Mouse (Mus musculus) spleen, postnatal 10 days (tissue): ENCODE measurements around the gene Enthd1.
"Not testable (repeated sequence)": the region's sequence is repeated elsewhere in the genome, so short reads cannot be mapped to it uniquely, and the experiment has no call there.

Experiments
- DNase-seq, 2 experiments: peaks; one replicate each; pipeline ENCODE4 v3.0.0; 2021 to 2022; ENCODE audit warnings: low spot score in 2 of 2

Gene Enthd1

DNA sequence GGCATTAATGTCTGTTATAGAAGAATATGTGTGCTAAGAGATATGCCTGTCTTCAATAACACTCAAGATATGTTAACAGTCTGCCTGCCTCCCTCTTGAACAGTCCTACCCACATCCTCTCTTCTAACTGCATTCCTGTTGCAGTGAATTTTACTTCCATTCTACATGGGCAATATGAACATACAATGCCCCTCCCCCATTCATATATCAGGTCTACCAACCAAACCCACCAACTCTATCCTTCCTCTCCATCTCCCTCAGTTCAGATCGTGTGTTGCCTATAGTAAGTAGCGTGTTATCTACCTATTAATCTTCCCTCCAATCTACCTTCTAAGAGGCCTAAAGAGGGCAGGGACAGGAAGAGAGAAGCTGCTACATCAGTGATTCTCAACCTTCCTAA, 26.9 kb downstream of the Enthd1 start:
- DNase-seq, result no peak

GRCm38 (mm10) chr15:80536051-80536450, 28.9 kb downstream of the Enthd1 start:
- no peak for DNase-seq

GRCm38 (mm10) chr15:80533274-80533673, 31.7 kb downstream of the Enthd1 start:
- DNase-seq, result no peak

GRCm38 (mm10) chr15:80532281-80533072, 32.5 kb downstream of the Enthd1 start:
- DNase-seq, result peak; percentile 32 to 34

GRCm38 (mm10) chr15:80531026-80531425, 33.9 kb downstream of the Enthd1 start:
- no peak for DNase-seq

GRCm38 (mm10) chr15:80529955-80530869, 34.7 kb downstream of the Enthd1 start:
- no peak for DNase-seq

- no peak for DNase-seq
Observed at GRCm38 (mm10) chr15:80521661-80522388, 43.1 kb downstream of the Enthd1 start.

GRCm38 (mm10) chr15:80519931-80520330, 45.0 kb downstream of the Enthd1 start:
- DNase-seq, result peak in 1 of 2 experiments; percentile 23

DNA sequence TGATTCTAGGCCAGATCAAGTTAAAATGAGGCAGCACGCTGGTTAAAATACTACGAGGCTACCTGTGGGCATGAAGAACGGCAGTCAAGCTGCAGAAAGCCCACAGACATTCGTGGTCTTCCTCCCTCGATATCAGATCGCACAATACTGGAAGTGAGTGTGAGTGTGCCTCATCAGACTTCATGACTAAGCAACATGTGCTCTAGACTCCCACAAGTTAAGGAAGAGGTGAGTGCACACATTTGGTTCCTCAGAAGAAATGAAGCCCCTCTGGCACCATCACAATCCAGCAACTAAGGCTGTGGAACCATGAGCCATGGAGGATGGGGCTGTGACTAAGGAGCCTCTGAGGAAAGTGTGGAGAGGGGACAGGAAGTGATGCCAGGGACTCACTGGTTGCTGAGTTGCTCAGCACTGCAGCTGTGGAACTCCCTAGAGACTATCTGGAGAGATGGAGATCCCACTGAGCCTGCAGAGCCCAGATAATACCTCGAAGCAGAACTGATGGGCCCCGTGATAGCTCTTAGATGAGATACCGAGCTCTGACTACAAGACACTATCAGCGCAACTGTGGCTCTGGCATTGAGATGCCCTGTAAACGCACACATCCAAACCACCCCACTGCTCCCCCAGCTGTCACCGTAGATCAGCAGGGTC, 46.3 kb downstream of the Enthd1 start:
- peak in 1 of 2 experiments; percentile 12 for DNase-seq

- DNase-seq, result peak in 1 of 2 experiments; percentile 38
Observed at GRCm38 (mm10) chr15:80517996-80518395, 47.0 kb downstream of the Enthd1 start.

DNA sequence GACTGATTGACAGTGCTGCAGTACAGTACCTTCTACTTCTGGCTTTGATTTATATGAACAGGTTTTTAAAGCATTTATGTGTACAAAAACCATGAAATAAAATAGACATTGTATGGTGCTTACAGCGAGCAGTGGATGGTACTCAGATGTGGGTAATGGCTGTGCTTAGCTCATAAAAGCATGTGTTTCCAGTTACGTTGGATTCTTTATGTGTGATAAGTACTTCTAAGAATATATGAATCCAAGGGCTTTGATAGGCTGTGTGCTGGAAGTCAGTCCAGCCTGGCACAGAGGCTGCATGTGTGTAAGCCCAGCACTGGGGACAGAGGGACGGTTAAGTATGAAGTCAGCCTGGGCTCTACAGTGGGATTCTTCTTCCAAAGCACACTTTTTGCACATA, 48.4 kb downstream of the Enthd1 start:
- no peak for DNase-seq

DNA sequence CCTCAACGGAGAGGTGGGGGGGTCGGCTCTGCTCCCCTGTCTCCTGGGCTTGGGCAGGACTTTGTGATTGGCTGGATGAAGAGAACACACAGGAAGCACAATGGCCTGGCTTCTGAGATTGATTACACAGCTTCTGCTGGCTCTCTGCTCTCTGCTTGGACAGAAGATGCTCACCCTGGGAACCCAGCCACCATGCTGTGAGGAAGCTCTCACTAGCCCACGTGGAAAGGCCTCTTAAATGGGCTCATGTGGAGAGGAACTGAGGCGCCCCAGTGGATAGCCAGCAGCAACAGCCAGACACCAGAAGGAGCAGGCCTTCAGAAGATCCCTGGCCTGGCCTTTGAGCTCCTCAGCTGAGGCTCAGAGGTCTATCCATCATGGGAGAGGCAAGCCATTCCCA, 59.9 kb downstream of the Enthd1 start:
- DNase-seq, result no peak

- not testable (repeated sequence) for DNase-seq
Observed at GRCm38 (mm10) chr15:80503155-80503554, 61.8 kb downstream of the Enthd1 start.

DNA sequence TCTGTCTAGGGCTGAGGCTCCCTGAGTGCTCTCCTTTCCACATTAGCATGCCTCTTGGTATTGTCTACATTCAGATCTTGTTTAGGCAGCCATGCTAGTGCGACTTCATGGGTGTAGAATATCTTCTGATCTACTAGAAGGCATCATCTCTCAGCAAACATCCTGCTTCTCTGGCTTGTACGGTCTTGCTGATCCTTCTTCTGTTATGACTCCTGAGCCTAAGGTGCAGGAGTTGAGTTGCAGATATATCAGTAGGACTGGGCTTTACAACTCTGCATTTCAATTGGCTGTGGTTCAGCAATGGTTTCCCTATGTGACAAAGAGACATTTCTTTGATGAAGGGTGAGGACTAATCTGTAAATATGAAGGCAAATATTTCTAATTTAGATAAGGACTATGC, 62.2 kb downstream of the Enthd1 start:
- DNase-seq, result no peak

- DNase-seq, result no peak
Observed at GRCm38 (mm10) chr15:80501106-80502096, 63.6 kb downstream of the Enthd1 start.

- no peak for DNase-seq
Observed at GRCm38 (mm10) chr15:80500426-80500825, 64.5 kb downstream of the Enthd1 start.

- DNase-seq, result peak in 1 of 2 experiments; percentile 45
Observed at GRCm38 (mm10) chr15:80497733-80498132, 67.2 kb downstream of the Enthd1 start.

DNA sequence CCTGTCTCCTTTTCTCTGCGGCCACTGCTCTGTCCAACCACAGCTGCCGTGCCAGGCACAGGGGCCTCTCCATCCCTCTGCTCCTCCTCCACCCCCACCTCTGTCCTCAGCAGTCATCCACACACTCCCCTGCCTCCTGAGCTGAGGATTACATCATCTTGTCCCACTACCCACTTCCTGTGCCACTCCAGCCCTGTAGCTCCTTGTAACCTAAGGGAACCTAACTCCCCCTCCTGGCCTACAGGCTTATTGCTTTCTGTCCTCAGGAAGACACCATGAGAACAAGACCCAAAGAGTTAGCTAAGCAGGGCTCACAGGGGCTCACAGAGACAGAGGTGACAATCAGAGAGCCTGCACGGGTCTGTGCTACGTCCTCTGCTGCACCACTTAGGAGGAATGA, 73.5 kb downstream of the Enthd1 start:
- no peak for DNase-seq

DNA sequence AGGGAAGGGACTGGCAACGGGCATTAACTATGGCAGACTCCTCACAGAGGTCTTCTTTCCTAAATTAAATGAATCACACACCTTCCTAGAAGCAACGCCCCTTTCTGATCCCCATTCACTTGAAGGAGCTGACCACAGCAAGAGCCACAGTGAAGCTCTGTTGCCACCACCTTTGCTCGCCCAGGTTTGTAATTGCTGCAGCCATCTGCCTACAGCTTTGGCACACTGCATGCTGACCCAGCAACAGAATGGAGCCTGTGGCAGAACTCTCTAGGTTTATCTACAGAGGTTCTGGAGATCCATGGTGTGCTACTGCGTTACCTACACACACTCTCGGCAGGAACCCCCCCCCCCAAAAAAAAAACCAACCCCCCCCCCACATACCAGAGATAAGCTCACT, 74.8 kb downstream of the Enthd1 start:
- DNase-seq, result no peak

DNA sequence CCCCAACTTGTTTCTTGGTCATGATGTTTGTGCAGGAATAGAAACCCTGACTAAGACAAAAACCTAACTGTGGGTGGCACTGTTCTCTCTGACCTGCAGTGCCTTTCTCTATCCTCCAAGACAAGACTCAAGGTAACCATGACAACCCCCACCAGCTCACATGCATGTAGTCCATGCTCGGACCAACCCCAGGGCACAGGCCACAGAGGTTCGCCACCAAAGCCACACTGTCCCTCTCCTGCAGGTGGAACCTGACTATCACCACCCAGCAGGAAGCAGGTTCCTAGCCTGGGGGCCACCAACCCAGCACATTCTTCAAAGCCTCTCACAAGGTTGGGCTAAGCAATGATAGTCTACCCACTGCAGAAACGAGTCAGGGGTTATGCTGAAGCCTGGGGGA, 76.3 kb downstream of the Enthd1 start:
- DNase-seq, result no peak
